Mouse (Mus musculus) lung, adult 2 months (tissue): ENCODE measurements at regions not wholly inside any gene's neighbourhood (a gene's known extent, or its start where the extent isn't known, plus 50 kb on each side); places are given as distances from the start of the nearest gene placed in this dataset.

Experiments
- CTCF ChIP-seq: fragments of 200-500 bp; IDR thresholded peaks from 2 replicates; pipeline ENCODE4 v1.5.1; 2011; ENCODE audit warnings: mild to moderate bottlenecking, low read length, control low read depth; ENCODE audit not compliant: insufficient read depth
- POLR2A ChIP-seq: fragments of 200-500 bp; IDR thresholded peaks from 2 replicates; pipeline ENCODE4 v1.6.1; 2011; ENCODE audit warnings: low read depth, mild to moderate bottlenecking, control low read depth, low read length, borderline replicate concordance; ENCODE audit errors: extremely low read depth

GRCm38 (mm10) chr3:50923327-50923726 is 300.9 kb upstream of the Noct start:
- TF ChIP-seq CTCF (no peak), POLR2A (no peak)
